Mouse (Mus musculus) megakaryocyte, embryonic 14.5 days (primary cell): ENCODE results near the gene Fam81a.

Experiments used
- FLI1 ChIP-seq: IDR thresholded peaks from 2 replicates; pipeline ENCODE4 v1.6.1; 2012; ENCODE audit warnings: low read length, inconsistent platforms, mixed read lengths
- GATA1 ChIP-seq: IDR thresholded peaks from 3 replicates; pipeline ENCODE4 v1.6.1; 2012; ENCODE audit warnings: mixed read lengths, low read length, inconsistent platforms, borderline replicate concordance

GRCm38 (mm10) chr9:70044865-70045264, 97.5 kb downstream of the Fam81a start:
- TF ChIP-seq FLI1: no peak
- TF ChIP-seq GATA1: no peak
